In genomic region chr16:92220754-92221153, GRCm38 (mm10) we compare ENCODE assay signal across 26 mouse cellular contexts.
"Had no signal": no experiment of that assay in that cellular context is flagged by ENCODE, and none has a peak within 500 bp of the region (broad histone marks: within the 10 kb centered on the region; RNA-seq: fewer than 3 reads in every experiment).

No protein-coding gene starts in this region.

- H3K27me3 ChIP-seq: heart, embryonic 15.5 days; hindbrain, embryonic 13.5 days; hindbrain, embryonic 15.5 days; kidney, embryonic 15.5 days; limb, embryonic 13.5 days; limb, embryonic 15.5 days; liver, embryonic 12.5 days had no signal

- H3K9me3 ChIP-seq: heart, embryonic 15.5 days; hindbrain, embryonic 13.5 days; hindbrain, embryonic 15.5 days; limb, embryonic 13.5 days; limb, embryonic 15.5 days had no signal

- H3K4me2 ChIP-seq: heart, embryonic 11.5 days; heart, embryonic 13.5 days; heart, embryonic 15.5 days; hindbrain, embryonic 13.5 days; hindbrain, embryonic 15.5 days; kidney, embryonic 15.5 days; limb, embryonic 13.5 days; limb, embryonic 15.5 days; liver, embryonic 12.5 days had no signal

- H3K4me1 ChIP-seq: liver, embryonic 12.5 days had no signal

- ATAC-seq: hindbrain, postnatal 0 days; intestine, embryonic 16.5 days; liver, embryonic 12.5 days had no signal

- H3K4me3 ChIP-seq: heart, adult 2 months; heart, embryonic 13.5 days; heart, embryonic 15.5 days; hindbrain, embryonic 13.5 days; hindbrain, embryonic 15.5 days; kidney, embryonic 15.5 days; limb, embryonic 13.5 days; limb, embryonic 15.5 days; liver, embryonic 12.5 days had no signal

- H3K9ac ChIP-seq: heart, embryonic 13.5 days; heart, embryonic 15.5 days; hindbrain, embryonic 13.5 days; hindbrain, embryonic 15.5 days; kidney, embryonic 15.5 days; limb, embryonic 13.5 days; limb, embryonic 15.5 days; liver, embryonic 12.5 days; liver, embryonic 14.5 days had no signal

- H3K36me3 ChIP-seq: heart, embryonic 13.5 days; heart, embryonic 15.5 days; hindbrain, embryonic 13.5 days; hindbrain, embryonic 15.5 days; kidney, embryonic 15.5 days; limb, embryonic 13.5 days; limb, embryonic 15.5 days; liver, embryonic 12.5 days had no signal

- DNase-seq: gastrocnemius, postnatal 14 days; gastrocnemius, postnatal 36 days; heart, adult 11 months; heart, adult 2 months; heart, postnatal 14 days; heart, postnatal 36 days; kidney, adult 11 months; kidney, adult 2 months; kidney, adult 9 months; kidney, postnatal 14 days; kidney, postnatal 36 days; layer of hippocampus, postnatal 36 days; left cerebral cortex, postnatal 4 days had no signal

- H3K27ac ChIP-seq: heart, adult 2 months; heart, embryonic 13.5 days; heart, embryonic 15.5 days; hindbrain, embryonic 13.5 days; hindbrain, embryonic 15.5 days; hindbrain, postnatal 0 days; kidney, embryonic 15.5 days; kidney, postnatal 0 days; limb, embryonic 13.5 days; limb, embryonic 15.5 days; liver, embryonic 12.5 days; liver, embryonic 14.5 days had no signal
